Mouse (Mus musculus): ENCODE results near the gene Dppa3. TPM values are rescaled to one million over a fixed set of nuclear protein-coding genes. Genes with fewer than 3 reads are reported as not detected.

The Dppa3 gene
- total and polyA plus RNA-seq, 3 experiments, result not detected

DNA sequence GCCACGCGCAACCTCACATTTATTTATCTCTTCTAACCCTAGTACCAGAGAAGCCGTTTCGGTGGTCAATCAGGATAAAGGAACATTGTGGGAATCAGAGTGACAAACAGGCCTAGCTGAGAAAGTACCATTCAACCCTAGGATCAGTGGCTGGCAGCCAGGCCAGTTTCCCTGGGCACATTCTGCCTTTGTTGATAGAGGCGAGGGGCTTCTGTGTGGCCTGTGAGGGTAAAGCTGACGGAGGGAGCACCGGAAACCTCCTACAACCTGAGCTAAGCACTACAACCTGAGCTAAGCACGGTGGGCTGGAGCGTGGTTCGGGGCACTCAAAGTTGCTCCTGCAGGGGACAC, 44.0 kb downstream of the Dppa3 start:
- TF ChIP-seq ZC3H11A (IDR thresholded peaks at IDR 0.05; ENCODE audit: low read depth, low read length) (no peak), MXI1 (IDR thresholded peaks at IDR 0.05; ENCODE audit: low read depth, low read length) (no peak), GABPA (IDR thresholded peaks at IDR 0.05; ENCODE audit: low read depth, low read length) (no peak)
- Histone ChIP-seq H3K27ac (ENCODE audit: control insufficient read depth, low read depth, low read length) (no peak overlapping the region), H3K9ac (ENCODE audit: control insufficient read depth, low read depth, low read length, poor library complexity, severe bottlenecking) (no peak overlapping the region), H3K36me3 (ENCODE audit: control insufficient read depth in 1 of 2, insufficient read depth in 2 of 2, low read length in 2 of 2) (no peaks in the 10 kb centered on the region), H3K9me3 (replicated peaks; ENCODE audit: insufficient read depth, low read length) (no peaks in the 10 kb centered on the region), H3K79me2 (ENCODE audit: control insufficient read depth, insufficient read depth, low read length, poor library complexity) (no peaks in the 10 kb centered on the region), H3K4me3 (ENCODE audit: control insufficient read depth in 1 of 2, insufficient read depth in 1 of 2, low read depth in 2 of 2, low read length in 2 of 2) (no peak overlapping the region), H3K4me1 (ENCODE audit: control insufficient read depth in 1 of 2, insufficient read depth in 2 of 2, low read length in 2 of 2) (no peaks in the 10 kb centered on the region), H3K27me3 (ENCODE audit: control insufficient read depth in 1 of 2, insufficient read depth in 2 of 2, low read length in 2 of 2) (peaks cover 0 to 5% of the 10 kb centered on the region in 2 experiments; a peak in 1 of 4 replicates)
- no peak for DNase-seq (ENCODE audit: low read depth, low spot score)

DNA sequence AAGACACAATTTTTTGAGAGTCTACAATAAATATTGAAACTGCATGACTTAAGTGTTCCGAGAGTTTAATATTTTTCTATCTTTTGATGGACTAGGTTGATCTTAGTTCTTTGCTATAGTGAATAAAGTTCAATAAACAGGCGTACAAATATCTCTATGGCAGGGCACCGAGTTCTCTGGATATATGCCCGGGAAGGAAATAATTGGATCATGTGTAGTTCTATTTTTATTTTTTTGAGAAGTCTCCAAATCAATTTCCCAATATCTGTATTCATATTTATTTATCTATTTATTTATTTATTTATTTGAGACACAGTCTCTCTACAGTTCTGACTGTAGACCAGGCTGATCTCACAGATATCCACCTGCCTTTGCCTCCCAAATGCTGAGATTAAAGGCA, 44.6 kb downstream of the Dppa3 start:
- TF ChIP-seq USF1 (IDR thresholded peaks at IDR 0.05; ENCODE audit: low read depth, low read length) (no peak), CTCF (IDR thresholded peaks at IDR 0.05 in 2 of 3, conservative IDR thresholded peaks at IDR 0.05 in 1 of 3; ENCODE audit: control insufficient read depth in 1 of 3, insufficient read depth in 1 of 3, low read depth in 2 of 3, low read length in 3 of 3, poor library complexity in 1 of 3, severe bottlenecking in 1 of 3) (no peak), MAFK (IDR thresholded peaks at IDR 0.05; ENCODE audit: borderline replicate concordance, low read depth, low read length) (no peak), GABPA (IDR thresholded peaks at IDR 0.05; ENCODE audit: low read depth, low read length) (no peak), GATA1 (IDR thresholded peaks at IDR 0.05; ENCODE audit: low read depth, low read length) (no peak), SIN3A (IDR thresholded peaks at IDR 0.05; ENCODE audit: low read length) (no peak), USF2 (IDR thresholded peaks at IDR 0.05; ENCODE audit: borderline replicate concordance in 1 of 2, insufficient read depth in 1 of 2, low read depth in 1 of 2, low read length in 2 of 2) (no peak), CHD1 (IDR thresholded peaks at IDR 0.05; ENCODE audit: low read depth, low read length) (no peak), KAT2A (conservative IDR thresholded peaks at IDR 0.05; ENCODE audit: low read depth, low read length) (no peak), RCOR1 (IDR thresholded peaks at IDR 0.05; ENCODE audit: low read depth, low read length) (no peak), TBP (IDR thresholded peaks at IDR 0.05; ENCODE audit: low read depth, low read length) (no peak), POLR2A (IDR thresholded peaks at IDR 0.05; ENCODE audit: control insufficient read depth in 1 of 2, insufficient read depth in 1 of 2, low read depth in 1 of 2, low read length in 2 of 2, poor library complexity in 1 of 2) (no peak), CHD2 (IDR thresholded peaks at IDR 0.05; ENCODE audit: low read length) (no peak)
- no peak overlapping the region for H3K4me3 ChIP-seq (ENCODE audit: control insufficient read depth in 1 of 2, insufficient read depth in 1 of 2, low read depth in 2 of 2, low read length in 2 of 2)
- H3K79me2 ChIP-seq (ENCODE audit: control insufficient read depth, insufficient read depth, low read length, poor library complexity), result no peaks in the 10 kb centered on the region
- H3K9ac ChIP-seq (ENCODE audit: control insufficient read depth, low read depth, low read length, poor library complexity, severe bottlenecking), result no peak overlapping the region
- no peaks in the 10 kb centered on the region for H3K9me3 ChIP-seq (replicated peaks; ENCODE audit: insufficient read depth, low read length)
- H3K27me3 ChIP-seq (ENCODE audit: control insufficient read depth in 1 of 2, insufficient read depth in 2 of 2, low read length in 2 of 2), result peaks cover 0 to 3% of the 10 kb centered on the region in 2 experiments; a peak in 1 of 4 replicates
- H3K36me3 ChIP-seq (ENCODE audit: control insufficient read depth in 1 of 2, insufficient read depth in 2 of 2, low read length in 2 of 2), result no peaks in the 10 kb centered on the region
- H3K4me1 ChIP-seq (ENCODE audit: control insufficient read depth in 1 of 2, insufficient read depth in 2 of 2, low read length in 2 of 2), result no peaks in the 10 kb centered on the region
- no peak overlapping the region for H3K27ac ChIP-seq (ENCODE audit: control insufficient read depth, low read depth, low read length)
- DNase-seq (ENCODE audit: low read depth, low spot score), result no peak

GRCm38 (mm10) chr6:122672746-122673145, 46.5 kb downstream of the Dppa3 start:
- Histone ChIP-seq H3K27me3 (ENCODE audit: control insufficient read depth in 1 of 2, insufficient read depth in 2 of 2, low read length in 2 of 2) (peaks cover 0 to 3% of the 10 kb centered on the region in 2 experiments; a peak in 1 of 4 replicates), H3K4me1 (ENCODE audit: control insufficient read depth in 1 of 2, insufficient read depth in 2 of 2, low read length in 2 of 2) (no peaks in the 10 kb centered on the region), H3K79me2 (ENCODE audit: control insufficient read depth, insufficient read depth, low read length, poor library complexity) (no peaks in the 10 kb centered on the region), H3K9me3 (replicated peaks; ENCODE audit: insufficient read depth, low read length) (no peaks in the 10 kb centered on the region), H3K36me3 (ENCODE audit: control insufficient read depth in 1 of 2, insufficient read depth in 2 of 2, low read length in 2 of 2) (no peaks in the 10 kb centered on the region), H3K9ac (ENCODE audit: control insufficient read depth, low read depth, low read length, poor library complexity, severe bottlenecking) (no peak overlapping the region), H3K27ac (ENCODE audit: control insufficient read depth, low read depth, low read length) (no peak overlapping the region), H3K4me3 (ENCODE audit: control insufficient read depth in 1 of 2, insufficient read depth in 1 of 2, low read depth in 2 of 2, low read length in 2 of 2) (no peak overlapping the region)
- peak; percentile 31 for DNase-seq (ENCODE audit: low read depth, low spot score)
- no peak for TF ChIP-seq ZC3H11A (IDR thresholded peaks at IDR 0.05; ENCODE audit: low read depth, low read length)
- TF ChIP-seq ZKSCAN1 (IDR thresholded peaks at IDR 0.05; ENCODE audit: low read depth, low read length), result no peak
- TF ChIP-seq MXI1 (IDR thresholded peaks at IDR 0.05; ENCODE audit: low read depth, low read length), result no peak
- TF ChIP-seq NELFE (IDR thresholded peaks at IDR 0.05; ENCODE audit: low read depth, low read length), result no peak
- no peak for TF ChIP-seq ZNF384 (IDR thresholded peaks at IDR 0.05; ENCODE audit: low read depth, low read length)
